10 mouse cellular contexts compared by ENCODE assay signal in the genomic region with DNA sequence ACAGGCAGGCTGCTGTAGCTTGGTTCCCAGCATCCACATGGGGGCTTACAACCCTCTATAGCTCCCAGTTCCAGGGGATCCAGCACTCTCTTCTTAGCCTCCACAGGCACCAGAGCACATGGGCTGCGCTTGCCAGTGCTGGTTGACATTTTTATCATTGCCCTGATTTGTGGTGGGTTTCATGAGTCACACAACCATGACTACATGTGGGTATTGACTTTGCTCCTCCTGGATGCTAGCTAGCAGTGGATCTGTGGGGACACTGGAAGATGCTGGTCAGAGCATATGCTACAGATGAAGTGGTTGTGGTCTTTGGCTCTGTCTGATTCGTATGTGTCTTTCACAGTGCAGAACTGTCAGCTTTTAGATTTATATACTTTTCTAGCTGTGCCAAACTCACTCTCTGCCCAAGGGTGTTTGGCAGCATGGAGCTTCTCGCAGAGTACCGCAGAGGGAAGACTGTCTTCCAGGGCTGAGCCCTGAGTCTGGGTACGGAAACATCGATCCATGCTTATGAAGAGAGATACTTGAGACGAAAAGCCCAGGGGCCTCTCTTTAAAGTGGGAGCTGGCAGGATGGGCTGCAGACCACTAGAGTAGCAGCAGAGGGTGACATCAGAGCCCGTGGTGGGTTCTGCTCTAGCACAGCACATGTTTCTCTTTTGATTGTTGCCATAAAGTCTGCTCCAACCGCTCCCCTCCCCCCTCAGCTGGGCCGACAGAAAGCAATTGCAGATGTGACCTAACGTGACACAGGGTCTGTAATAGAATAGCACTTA.
A peak's percentile ranks its signal among the peaks of the same experiment; 100 is the strongest.
DNase-seq lines count a peak whose midpoint lies in the region; ATAC-seq and TF ChIP-seq lines count a peak whose summit lies in the region.
"Had no signal": no experiment of that assay in that cellular context is flagged by ENCODE, and none has a peak within 500 bp of the region (broad histone marks: within the 10 kb centered on the region; RNA-seq: fewer than 3 reads in every experiment).

No protein-coding gene starts in this region.

- H3K79me2 ChIP-seq in myocyte (ENCODE audit: control insufficient read depth, insufficient read depth) = no peaks in the 10 kb centered on the region

- no peaks in the 10 kb centered on the region for H3K27me3 ChIP-seq in forebrain, embryonic 10.5 days (ENCODE audit: poor library complexity, severe bottlenecking)
- H3K27me3 ChIP-seq in forebrain, embryonic 12.5 days = no peaks in the 10 kb centered on the region
- no peaks in the 10 kb centered on the region for H3K27me3 ChIP-seq in kidney, embryonic 15.5 days
- no peaks in the 10 kb centered on the region for H3K27me3 ChIP-seq in kidney, adult 2 months (replicated peaks; ENCODE audit: control insufficient read depth, insufficient read depth, low read length)
- no peaks in the 10 kb centered on the region for H3K27me3 ChIP-seq in myocyte (ENCODE audit: control insufficient read depth, insufficient read depth, insufficient read length)
- no peaks in the 10 kb centered on the region for H3K27me3 ChIP-seq in intestine, postnatal 0 days (replicated peaks; ENCODE audit: control insufficient read depth, insufficient read depth, low read length)

- no peak for TF ChIP-seq POLR2A in kidney, adult 2 months (IDR thresholded peaks at IDR 0.05; ENCODE audit: low read depth, low read length)
- no peak for TF ChIP-seq POLR2A in myocyte (IDR thresholded peaks at IDR 0.05; ENCODE audit: insufficient read length, low read depth)

- peak overlapping the region; percentile 78 for H3K27ac ChIP-seq in forebrain, embryonic 10.5 days
- no peak overlapping the region for H3K27ac ChIP-seq in forebrain, embryonic 12.5 days
- peak overlapping the region; percentile 57 for H3K27ac ChIP-seq in kidney, embryonic 15.5 days
- no peak overlapping the region for H3K27ac ChIP-seq in kidney, adult 2 months (ENCODE audit: insufficient read depth, low read depth, low read length)
- no peak overlapping the region for H3K27ac ChIP-seq in intestine, postnatal 0 days (ENCODE audit: low read depth, low read length)
- H3K27ac ChIP-seq: macrophage had no signal

- peaks cover 5% of the 10 kb centered on the region; the same call in 1 of the 2 replicates for H3K36me3 ChIP-seq in forebrain, embryonic 10.5 days (replicated peaks)
- no peaks in the 10 kb centered on the region for H3K36me3 ChIP-seq in forebrain, embryonic 12.5 days (replicated peaks)
- peaks cover 25% of the 10 kb centered on the region for H3K36me3 ChIP-seq in kidney, embryonic 15.5 days
- H3K36me3 ChIP-seq in kidney, adult 2 months (ENCODE audit: control insufficient read depth, insufficient read depth, low read length) = peaks cover 1% of the 10 kb centered on the region; the same call in 1 of the 2 replicates
- H3K36me3 ChIP-seq in myocyte (ENCODE audit: control insufficient read depth, insufficient read depth) = no peaks in the 10 kb centered on the region
- H3K36me3 ChIP-seq in intestine, postnatal 0 days (ENCODE audit: control insufficient read depth, insufficient read depth) = peaks cover 20% of the 10 kb centered on the region

- WGBS in forebrain, embryonic 10.5 days = 67% methylated on average over 11 of the region's 11 CpGs
- WGBS in forebrain, embryonic 12.5 days = 73% methylated on average over 11 of the region's 11 CpGs
- WGBS in kidney, embryonic 15.5 days = 26% methylated on average over 11 of the region's 11 CpGs
- WGBS in kidney, adult 2 months = 76% methylated on average over 11 of the region's 11 CpGs
- WGBS in intestine, postnatal 0 days = 64% methylated on average over 11 of the region's 11 CpGs

- peaks cover 28% of the 10 kb centered on the region for H3K4me1 ChIP-seq in forebrain, embryonic 10.5 days
- H3K4me1 ChIP-seq in forebrain, embryonic 12.5 days = 0 out of 2 replicates have a peak, but pooled peaks cover 4% of the 10 kb centered on the region
- H3K4me1 ChIP-seq in kidney, embryonic 15.5 days = peaks cover 18% of the 10 kb centered on the region
- H3K4me1 ChIP-seq in kidney, adult 2 months (ENCODE audit: control insufficient read depth, insufficient read depth, low read length) = peaks cover 5% of the 10 kb centered on the region; the same call in 1 of the 2 replicates
- H3K4me1 ChIP-seq in intestine, postnatal 0 days (replicated peaks; ENCODE audit: control insufficient read depth, insufficient read depth, low read length) = no peaks in the 10 kb centered on the region

- H3ac ChIP-seq in myocyte (ENCODE audit: control insufficient read depth, insufficient read length) = no peak overlapping the region

- TF ChIP-seq CTCF in kidney, adult 2 months (conservative IDR thresholded peaks at IDR 0.05; ENCODE audit: insufficient read depth, insufficient read length, low read depth, low read length) = no peak
- no peak for TF ChIP-seq CTCF in intestine, postnatal 0 days (IDR thresholded peaks at IDR 0.05; ENCODE audit: low read depth)

- H3K9ac ChIP-seq in forebrain, embryonic 12.5 days = no peak overlapping the region
- H3K9ac ChIP-seq in kidney, embryonic 15.5 days = no peak overlapping the region
- no peak overlapping the region for H3K9ac ChIP-seq in intestine, postnatal 0 days (ENCODE audit: low read depth, low read length)

- no peak overlapping the region for H3K4me3 ChIP-seq in forebrain, embryonic 10.5 days
- H3K4me3 ChIP-seq in forebrain, embryonic 12.5 days (replicated peaks) = no peak overlapping the region
- no peak overlapping the region for H3K4me3 ChIP-seq in kidney, embryonic 15.5 days (replicated peaks)
- H3K4me3 ChIP-seq in kidney, adult 2 months (ENCODE audit: insufficient read depth, low read depth, low read length) = no peak overlapping the region
- H3K4me3 ChIP-seq in myocyte = no peak overlapping the region
- no peak overlapping the region for H3K4me3 ChIP-seq in intestine, postnatal 0 days (ENCODE audit: low read depth, low read length)

- no peak for ATAC-seq in forebrain, embryonic 12.5 days (ENCODE audit: low FRiP score)
- peak; percentile 67 for ATAC-seq in kidney, embryonic 15.5 days (replicated peaks; ENCODE audit: low FRiP score)
- ATAC-seq in intestine, postnatal 0 days = no peak
- ATAC-seq: inflammation-experienced regulatory T-cells, adult 6 months had no signal

- DNase-seq in forebrain, embryonic 10.5 days (ENCODE audit: extremely low spot score, low spot score) = peak; percentile 50
- no peak for DNase-seq in kidney, adult 2 months
- DNase-seq in embryo, embryonic 9.5 days (ENCODE audit: extremely low spot score) = peak; percentile 79
- no peak for DNase-seq in urinary bladder, adult 2 months (ENCODE audit: low spot score)

- H3K9me3 ChIP-seq in forebrain, embryonic 10.5 days = no peaks in the 10 kb centered on the region
- no peaks in the 10 kb centered on the region for H3K9me3 ChIP-seq in forebrain, embryonic 12.5 days
- H3K9me3 ChIP-seq in kidney, embryonic 15.5 days (replicated peaks) = no peaks in the 10 kb centered on the region
- no peaks in the 10 kb centered on the region for H3K9me3 ChIP-seq in intestine, postnatal 0 days (ENCODE audit: control insufficient read depth)

- H3K4me2 ChIP-seq in forebrain, embryonic 12.5 days = no peak overlapping the region
- no peak overlapping the region for H3K4me2 ChIP-seq in kidney, embryonic 15.5 days
- peak overlapping the region; percentile 5 for H3K4me2 ChIP-seq in myocyte (ENCODE audit: low read depth)
- H3K4me2 ChIP-seq in intestine, postnatal 0 days (replicated peaks; ENCODE audit: low read depth) = no peak overlapping the region

TF ChIP-seq in myocyte, 11 proteins besides CTCF, POLR2A, EP300 and RAD21:
- no peak for TF ChIP-seq POLR2AphosphoS2 (IDR thresholded peaks at IDR 0.05; ENCODE audit: insufficient read length, low read depth)
- TF ChIP-seq TCF3 (IDR thresholded peaks at IDR 0.05; ENCODE audit: insufficient read length, low read depth) = no peak
- no peak for TF ChIP-seq E2F4 (IDR thresholded peaks at IDR 0.05; ENCODE audit: insufficient read depth)
- no peak for TF ChIP-seq TCF12 (IDR thresholded peaks at IDR 0.05; ENCODE audit: insufficient read depth, poor library complexity, severe bottlenecking)
- TF ChIP-seq MAX (IDR thresholded peaks at IDR 0.05; ENCODE audit: low read depth) = no peak
- TF ChIP-seq MYOD1 (IDR thresholded peaks at IDR 0.05; ENCODE audit: control insufficient read depth in 1 of 3, insufficient read length in 2 of 3, low read depth in 2 of 3) = no peak
- TF ChIP-seq REST (IDR thresholded peaks at IDR 0.05; ENCODE audit: insufficient read depth, insufficient read length) = no peak
- no peak for TF ChIP-seq SRF (IDR thresholded peaks at IDR 0.05; ENCODE audit: control insufficient read depth, insufficient read length, low read depth)
- TF ChIP-seq USF1 (IDR thresholded peaks at IDR 0.05; ENCODE audit: low read depth) = no peak

Comparison
In these comparisons a context has a peak if more than half of its experiments do, and no peak if none do; other contexts are left out.
1. H3K27ac ChIP-seq: peak in forebrain, embryonic 10.5 days (single experiment) and kidney, embryonic 15.5 days (single experiment); none in forebrain, embryonic 12.5 days (single experiment), kidney, adult 2 months (single experiment) and intestine, postnatal 0 days (single experiment).
2. DNase-seq: peak in forebrain, embryonic 10.5 days (single experiment) and embryo, embryonic 9.5 days (single experiment); none in kidney, adult 2 months (single experiment) and urinary bladder, adult 2 months (single experiment).